Comparison of ENCODE assay signal across 8 mouse cellular contexts in the genomic region with DNA sequence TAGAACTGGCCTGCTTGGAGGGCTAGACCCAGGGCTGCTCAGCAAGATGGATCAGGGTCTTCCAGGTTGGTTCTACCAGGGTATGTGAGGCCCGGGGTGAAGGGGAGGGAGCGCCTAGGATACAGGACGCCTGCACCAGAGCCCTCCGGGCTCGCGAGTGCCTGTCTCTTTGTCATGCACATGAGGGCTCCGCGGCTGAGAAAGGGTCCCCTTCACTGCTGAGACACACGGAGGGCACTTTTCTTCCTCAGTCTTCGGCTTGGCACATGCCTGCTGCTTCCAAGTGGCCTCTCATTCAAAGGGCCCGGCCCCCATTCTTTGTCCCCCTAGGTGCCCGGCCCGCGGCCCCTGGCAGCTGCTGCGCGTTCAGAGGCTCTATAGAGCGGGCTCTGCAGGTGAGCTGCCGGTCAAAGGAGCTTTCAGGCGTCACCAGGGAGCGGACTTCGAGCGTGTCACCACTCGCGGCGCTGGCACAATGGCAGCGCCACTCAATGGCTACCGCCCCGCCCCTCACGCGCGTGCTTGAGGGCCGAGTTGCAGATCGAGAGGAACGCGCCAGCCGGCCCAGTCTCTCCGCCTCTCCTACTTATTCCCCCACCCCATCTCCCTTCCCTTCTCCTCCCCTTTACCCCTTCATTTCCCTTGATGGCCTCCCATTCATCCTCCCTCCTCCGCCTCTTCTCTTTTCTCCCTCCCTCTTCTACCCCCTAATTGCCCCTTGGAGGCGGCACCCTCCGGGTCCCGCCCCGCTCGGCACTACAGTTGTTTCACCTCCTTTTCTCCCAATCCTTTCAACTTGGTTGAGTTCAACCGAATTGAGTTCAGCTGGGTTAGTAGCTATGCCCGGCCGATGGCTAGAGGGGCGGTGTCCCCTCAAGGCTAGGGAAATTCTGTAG. TPM values are rescaled to one million over a fixed set of nuclear protein-coding genes. Genes with fewer than 3 reads are reported as not detected.
DNase-seq lines count a peak whose midpoint lies in the region; ATAC-seq and TF ChIP-seq lines count a peak whose summit lies in the region.

No protein-coding gene starts in this region.

- H3K4me1 ChIP-seq in kidney, adult 2 months (ENCODE audit: control insufficient read depth, insufficient read depth, low read length) = no peaks in the 10 kb centered on the region; the same call in 1 of the 2 replicates
- H3K4me1 ChIP-seq in stomach, embryonic 14.5 days (ENCODE audit: control insufficient read depth, insufficient read depth, low read length) = peaks cover 9% of the 10 kb centered on the region; the same call in 1 of the 2 replicates
- H3K4me1 ChIP-seq in cerebellum, adult 2 months (ENCODE audit: control insufficient read depth, insufficient read depth, low read length) = 0 out of 2 replicates have a peak, but pooled peaks cover 3% of the 10 kb centered on the region

- H3K4me3 ChIP-seq in kidney, adult 2 months (ENCODE audit: insufficient read depth, low read depth, low read length) = peak overlapping the region; percentile 8; the same call in 1 of the 2 replicates
- peak overlapping the region; percentile 30 for H3K4me3 ChIP-seq in stomach, embryonic 14.5 days (ENCODE audit: low read depth, low read length)
- H3K4me3 ChIP-seq in cerebellum, adult 2 months (replicated peaks; ENCODE audit: insufficient read depth, low read depth, low read length) = no peak overlapping the region

- no peak overlapping the region for H3K9ac ChIP-seq in stomach, embryonic 14.5 days (replicated peaks; ENCODE audit: low read depth, low read length)

- peak; percentile 29; the same call in 1 of the 2 replicates for ATAC-seq in stomach, embryonic 14.5 days (ENCODE audit: insufficient number of reproducible peaks, insufficient read depth, low FRiP score, low read depth)

- H3K36me3 ChIP-seq in kidney, adult 2 months (ENCODE audit: control insufficient read depth, insufficient read depth, low read length) = no peaks in the 10 kb centered on the region
- no peaks in the 10 kb centered on the region for H3K36me3 ChIP-seq in stomach, embryonic 14.5 days (ENCODE audit: control insufficient read depth, insufficient read depth, low read length)

- TF ChIP-seq CTCF in kidney, adult 2 months (conservative IDR thresholded peaks at IDR 0.05; ENCODE audit: insufficient read depth, insufficient read length, low read depth, low read length) = no peak
- no peak for TF ChIP-seq CTCF in cerebellum, adult 2 months (IDR thresholded peaks at IDR 0.05; ENCODE audit: borderline replicate concordance, insufficient read depth, low read depth, low read length)

- H3K27ac ChIP-seq in kidney, adult 2 months (ENCODE audit: insufficient read depth, low read depth, low read length) = no peak overlapping the region
- H3K27ac ChIP-seq in stomach, embryonic 14.5 days (ENCODE audit: low read length) = no peak overlapping the region
- no peak overlapping the region for H3K27ac ChIP-seq in cerebellum, adult 2 months (ENCODE audit: insufficient read depth, low read length)

- 3% methylated on average over 45 of the region's 47 CpGs for WGBS in kidney, adult 2 months
- WGBS in stomach, embryonic 14.5 days = under 1% methylated on average over 47 of the region's 47 CpGs
- WGBS in cerebellum, adult 2 months = 5% methylated on average over 47 of the region's 47 CpGs

- no peaks in the 10 kb centered on the region for H3K9me3 ChIP-seq in stomach, embryonic 14.5 days (ENCODE audit: control insufficient read depth, low read depth, low read length)

- DNase-seq in kidney, adult 2 months = peak; percentile 16
- DNase-seq in kidney, adult 8-10 months = no peak
- DNase-seq in embryo, embryonic 10.5 days (ENCODE audit: low spot score) = peak; percentile 86
- DNase-seq in induced T-regulatory cell, adult 2 months (ENCODE audit: low read depth) = peak; percentile 28
- peak; percentile 45 for DNase-seq in lung, postnatal 10 days
- no peak for DNase-seq in frontal cortex, adult 2 months (ENCODE audit: extremely low spot score in 1 of 2, low spot score in 1 of 2)
- no peak for DNase-seq in cerebellum, adult 2 months

- 0 out of 2 replicates have a peak, but pooled peaks cover 3% of the 10 kb centered on the region for H3K27me3 ChIP-seq in kidney, adult 2 months (replicated peaks; ENCODE audit: control insufficient read depth, insufficient read depth, low read length)
- H3K27me3 ChIP-seq in stomach, embryonic 14.5 days (ENCODE audit: control insufficient read depth, insufficient read depth, low read length) = peaks cover 46% of the 10 kb centered on the region
- H3K27me3 ChIP-seq in cerebellum, adult 2 months (ENCODE audit: control insufficient read depth, insufficient read depth, low read length) = peaks cover 6% of the 10 kb centered on the region; the same call in 1 of the 2 replicates

- H3K4me2 ChIP-seq in stomach, embryonic 14.5 days (replicated peaks; ENCODE audit: low read depth, low read length) = peak overlapping the region; percentile 48

- TF ChIP-seq POLR2A in kidney, adult 2 months (IDR thresholded peaks at IDR 0.05; ENCODE audit: low read depth, low read length) = no peak
- TF ChIP-seq POLR2A in cerebellum, adult 2 months (IDR thresholded peaks at IDR 0.05; ENCODE audit: borderline replicate concordance, insufficient read depth, low read length) = no peak

RNA-seq across cellular contexts. Expression of a gene that starts 12.3 kb away (rescaled TPM):
- polyA plus RNA-seq in kidney, adult 2 months (2012; rRNA removed) = not detected in 2 replicates
- not detected in 2 replicates for polyA plus RNA-seq in stomach, embryonic 14.5 days (2014; fragmentation: Nextera tagmentation; extraction: Ambion mirVana)
- polyA plus RNA-seq in frontal cortex, adult 2 months (2012; rRNA removed) = 0.17 and 0.28 TPM in 2 replicates
- not detected in 2 replicates for polyA plus RNA-seq in cerebellum, adult 2 months (2012; rRNA removed)

RNA-seq across cellular contexts. Expression of a gene that starts 21.2 kb away (rescaled TPM):
- polyA plus RNA-seq in kidney, adult 2 months (2012; rRNA removed) = 0.16 and 0.52 TPM in 2 replicates
- 3.8 and 3.9 TPM in 2 replicates for polyA plus RNA-seq in stomach, embryonic 14.5 days (2014; fragmentation: Nextera tagmentation; extraction: Ambion mirVana)
- 468 and 504 TPM in 2 replicates for polyA plus RNA-seq in frontal cortex, adult 2 months (2012; rRNA removed)
- 189 and 198 TPM in 2 replicates for polyA plus RNA-seq in cerebellum, adult 2 months (2012; rRNA removed)

RNA-seq across cellular contexts. Expression of a gene that starts 24.7 kb away (rescaled TPM):
- 19.9 and 20.0 TPM in 2 replicates for polyA plus RNA-seq in kidney, adult 2 months (2012; rRNA removed)
- polyA plus RNA-seq in stomach, embryonic 14.5 days (2014; fragmentation: Nextera tagmentation; extraction: Ambion mirVana) = 59.3 and 60.3 TPM in 2 replicates
- 46.1 and 51.7 TPM in 2 replicates for polyA plus RNA-seq in frontal cortex, adult 2 months (2012; rRNA removed)
- polyA plus RNA-seq in cerebellum, adult 2 months (2012; rRNA removed) = 51.4 and 54.5 TPM in 2 replicates

RNA-seq across cellular contexts. Expression of a gene that starts 25.0 kb away (rescaled TPM):
- polyA plus RNA-seq in kidney, adult 2 months (2012; rRNA removed) = 28.6 and 43.3 TPM in 2 replicates
- 40.6 and 43.5 TPM in 2 replicates for polyA plus RNA-seq in stomach, embryonic 14.5 days (2014; fragmentation: Nextera tagmentation; extraction: Ambion mirVana)
- 67.6 and 71.5 TPM in 2 replicates for polyA plus RNA-seq in frontal cortex, adult 2 months (2012; rRNA removed)
- polyA plus RNA-seq in cerebellum, adult 2 months (2012; rRNA removed) = 75.8 and 76.9 TPM in 2 replicates

RNA-seq across cellular contexts. Expression of a gene that starts 32.0 kb away (rescaled TPM):
- polyA plus RNA-seq in kidney, adult 2 months (2012; rRNA removed) = 1.1 and 1.9 TPM in 2 replicates
- polyA plus RNA-seq in stomach, embryonic 14.5 days (2014; fragmentation: Nextera tagmentation; extraction: Ambion mirVana) = 12.5 and 24.2 TPM in 2 replicates
- polyA plus RNA-seq in frontal cortex, adult 2 months (2012; rRNA removed) = 4.0 and 10.0 TPM in 2 replicates
- polyA plus RNA-seq in cerebellum, adult 2 months (2012; rRNA removed) = not detected in 2 replicates

Comparison
In these comparisons a context has a peak if more than half of its experiments do, and no peak if none do; other contexts are left out.
1. DNase-seq: peak in kidney, adult 2 months (single experiment), embryo, embryonic 10.5 days (single experiment), induced T-regulatory cell, adult 2 months (single experiment) and lung, postnatal 10 days (single experiment); none in kidney, adult 8-10 months (0 of 2), frontal cortex, adult 2 months (0 of 2) and cerebellum, adult 2 months (0 of 2).
2. RNA of a gene that starts 21.2 kb away (polyA plus RNA-seq): 468 to 504 TPM in frontal cortex, adult 2 months and 189 to 198 TPM in cerebellum, adult 2 months; 3.8 to 3.9 TPM in stomach, embryonic 14.5 days and 0.16 to 0.52 TPM in kidney, adult 2 months; every median in the first group is over 10 times any median in the second.